Mouse (Mus musculus) C2C12 (cell line): Measurements from ENCODE around the gene Rfx2.

ENCODE experiments used
- CTCF ChIP-seq: IDR thresholded peaks from one replicate; pipeline ENCODE4 v1.5.1; 2011; ENCODE audit not compliant: control insufficient read depth, insufficient read depth, insufficient read length
- MAX ChIP-seq: IDR thresholded peaks from one replicate; pipeline ENCODE4 v1.6.1; 2011; ENCODE audit warnings: mild to moderate bottlenecking, control low read depth

- TF ChIP-seq CTCF (no peak), MAX (no peak)
These were observed 69.7 kb downstream of the Rfx2 start for GRCm38 (mm10) chr17:56761077-56761476.
